Mouse (Mus musculus) embryonic facial prominence, embryonic 12.5 days (tissue): ENCODE results near the gene Olfr846. TPM values are rescaled to one million over a fixed set of nuclear protein-coding genes. Genes with fewer than 3 reads are reported as not detected.

Source experiments
- ATAC-seq: fragments of 200-750 bp; cut with Nextera tagmentation; 2 replicates; pipeline ENCODE4 v1.8.0; 2017; ENCODE audit not compliant: insufficient number of reproducible peaks, insufficient read depth, low FRiP score, low TSS enrichment
- H3K27ac ChIP-seq: fragments of 300-500 bp; sonication (generic); 2 replicates; pipeline ENCODE4 v1.5.1; 2016; ENCODE audit warnings: mild to moderate bottlenecking
- H3K27me3 ChIP-seq: fragments of 300-500 bp; sonication (generic); 2 replicates; pipeline ENCODE4 v1.6.1; 2016; ENCODE audit warnings: mild to moderate bottlenecking, moderate library complexity
- H3K36me3 ChIP-seq: fragments of 300-500 bp; sonication (generic); 2 replicates; pipeline ENCODE4 v1.6.1; 2016; ENCODE audit warnings: mild to moderate bottlenecking
- H3K4me1 ChIP-seq: fragments of 300-500 bp; sonication (generic); 2 replicates; pipeline ENCODE4 v1.6.1; 2016
- H3K4me2 ChIP-seq: fragments of 300-500 bp; sonication (generic); replicated peaks from 2 replicates; pipeline ENCODE4 v1.6.1; 2016; ENCODE audit warnings: mild to moderate bottlenecking, moderate library complexity
- H3K4me3 ChIP-seq: fragments of 300-500 bp; sonication (generic); 2 replicates; pipeline ENCODE4 v1.5.1; 2016; ENCODE audit warnings: mild to moderate bottlenecking
- H3K9ac ChIP-seq: fragments of 300-500 bp; sonication (generic); 2 replicates; pipeline ENCODE4 v1.6.1; 2016; ENCODE audit warnings: mild to moderate bottlenecking, moderate library complexity
- H3K9me3 ChIP-seq: fragments of 300-500 bp; sonication (generic); 2 replicates; pipeline ENCODE4 v1.6.1; 2016; ENCODE audit warnings: mild to moderate bottlenecking, moderate library complexity
- WGBS: fragments of 180-500 bp; shearing (Covaris S2); methylation state at CpG from one replicate; pipeline ENCODE4 v1.1.7; 2016; 5-methylcytosine and 5-hydroxymethylcytosine counted together
- polyA plus RNA-seq: library from polyadenylated mRNA; unstranded; fragments of >200 nt; fragmentation: Nextera tagmentation; extraction: Ambion mirVana; gene quantifications from 2 replicates; pipeline ENCODE4 v1.2.1, GENCODE M21; 2016

Gene Olfr846
- polyA plus RNA-seq: not detected in 2 replicates

DNA sequence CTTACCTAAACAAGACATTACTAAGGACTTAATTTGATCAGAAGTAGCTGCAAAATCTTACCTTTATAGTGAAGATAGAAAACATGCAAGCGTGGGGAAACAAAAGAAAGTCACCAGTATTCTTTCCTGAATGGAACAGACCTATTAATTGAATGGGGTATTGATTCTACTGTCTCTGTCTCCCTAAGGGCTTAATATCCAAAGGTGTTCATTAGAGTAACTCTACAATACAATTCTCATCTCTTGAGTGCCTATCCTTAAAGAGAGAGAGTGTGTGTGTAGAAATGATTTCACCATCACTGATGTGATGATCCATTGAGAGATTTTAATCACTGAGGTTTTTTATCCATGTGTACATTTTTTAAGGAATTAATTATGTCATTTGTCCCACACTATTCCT, at the start of gene Olfr846:
TSS of gene Olfr846 (minus strand) at position 101 of the 400 bp plus-strand sequence.
- ATAC-seq: no peak
- H3K27ac ChIP-seq: no peak within 1 kb of the TSS
- peaks cover 3% of the 10 kb centered on the region for H3K9me3 ChIP-seq
- no peaks in the 10 kb centered on the region for H3K27me3 ChIP-seq
- no peaks in the 10 kb centered on the region for H3K4me1 ChIP-seq
- WGBS: 62% methylated on average over 1 of the region's 1 CpGs
- no peaks in the 10 kb centered on the region for H3K36me3 ChIP-seq
- no peak within 1 kb of the TSS for H3K9ac ChIP-seq
- H3K4me3 ChIP-seq: no peak within 1 kb of the TSS
- H3K4me2 ChIP-seq: no peak within 1 kb of the TSS

GRCm38 (mm10) chr9:19378569-19378968, 14.8 kb upstream of the Olfr846 start, which contains the start of gene Olfr847:
Gene Olfr847, minus strand, starts transcription at chr9:19378669.
- WGBS: 62% methylated on average over 1 of the region's 1 CpGs
- H3K9ac ChIP-seq: no peak within 1 kb of the TSS
- no peak within 1 kb of the TSS for H3K27ac ChIP-seq
- H3K4me3 ChIP-seq: no peak within 1 kb of the TSS
- H3K9me3 ChIP-seq: no peaks in the 10 kb centered on the region
- H3K4me1 ChIP-seq: no peaks in the 10 kb centered on the region
- no peak within 1 kb of the TSS for H3K4me2 ChIP-seq
- H3K27me3 ChIP-seq: no peaks in the 10 kb centered on the region
- no peaks in the 10 kb centered on the region for H3K36me3 ChIP-seq
- ATAC-seq: no peak

DNA sequence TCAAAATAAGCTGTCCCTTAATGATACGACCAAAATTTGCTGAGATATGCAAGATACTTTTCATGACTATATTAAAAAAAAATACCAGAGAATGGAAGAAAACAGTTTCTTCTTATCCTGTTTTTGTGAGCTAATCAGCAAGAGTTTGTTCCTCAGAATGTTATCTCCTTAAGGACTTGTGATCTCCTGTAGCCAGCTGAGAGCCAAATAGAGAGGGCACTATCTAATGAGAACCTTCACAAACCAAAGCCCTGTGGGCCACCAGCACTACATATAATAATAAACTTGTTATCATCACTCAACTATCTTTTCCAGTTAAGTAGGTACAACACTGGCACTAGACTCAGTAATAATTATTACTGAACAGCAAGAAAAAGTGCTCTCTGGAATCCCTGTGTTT, 27.6 kb downstream of the Olfr846 start, which contains the start of gene Olfr845:
TSS of gene Olfr845 (plus strand) at position 301 of the 400 bp plus-strand sequence.
- Histone ChIP-seq H3K9ac (no peak within 1 kb of the TSS), H3K4me2 (no peak within 1 kb of the TSS), H3K9me3 (no peaks in the 10 kb centered on the region), H3K36me3 (no peaks in the 10 kb centered on the region), H3K4me1 (no peaks in the 10 kb centered on the region), H3K27me3 (no peaks in the 10 kb centered on the region), H3K27ac (no peak within 1 kb of the TSS), H3K4me3 (no peak within 1 kb of the TSS)
- WGBS: 75% methylated on average over 1 of the region's 1 CpGs
- no peak for ATAC-seq

GRCm38 (mm10) chr9:19316047-19316446, 47.8 kb downstream of the Olfr846 start, which contains the start of gene Olfr844:
Gene Olfr844, plus strand, starts transcription at chr9:19316347.
- H3K27me3 ChIP-seq: no peaks in the 10 kb centered on the region
- H3K27ac ChIP-seq: no peak within 1 kb of the TSS
- H3K4me1 ChIP-seq: no peaks in the 10 kb centered on the region
- peaks cover 2% of the 10 kb centered on the region; the same call in 1 of the 2 replicates for H3K9me3 ChIP-seq
- H3K4me2 ChIP-seq: no peak within 1 kb of the TSS
- no peak for ATAC-seq
- H3K9ac ChIP-seq: no peak within 1 kb of the TSS
- H3K36me3 ChIP-seq: no peaks in the 10 kb centered on the region
- no peak within 1 kb of the TSS for H3K4me3 ChIP-seq

Other genes starting within 250 kb of the Olfr846 start
- not detected in 2 replicates for gene Olfr836, start 243.6 kb downstream of the Olfr846 start, polyA plus RNA-seq
- gene Olfr837, start 227.7 kb downstream of the Olfr846 start, polyA plus RNA-seq: not detected in 2 replicates
- gene Olfr839-ps1, start 186.7 kb downstream of the Olfr846 start, polyA plus RNA-seq: 0.03 TPM in 1 of 2 replicates, not detected in the other
- not detected in 2 replicates for gene Olfr843, start 112.0 kb downstream of the Olfr846 start, polyA plus RNA-seq
- gene Olfr844, start 47.7 kb downstream of the Olfr846 start, polyA plus RNA-seq: not detected in 2 replicates
- gene Olfr845, start 27.5 kb downstream of the Olfr846 start, polyA plus RNA-seq: not detected in 2 replicates
- not detected in 2 replicates for gene Olfr847, start 14.7 kb upstream of the Olfr846 start, polyA plus RNA-seq
- not detected in 2 replicates for gene Olfr849, start 76.3 kb upstream of the Olfr846 start, polyA plus RNA-seq
- not detected in 2 replicates for gene Olfr850, start 114.2 kb upstream of the Olfr846 start, polyA plus RNA-seq
- gene Olfr851, start 129.3 kb upstream of the Olfr846 start, polyA plus RNA-seq: not detected in 2 replicates
- not detected in 2 replicates for gene Olfr853, start 177.1 kb upstream of the Olfr846 start, polyA plus RNA-seq
- gene Olfr854, start 203.4 kb upstream of the Olfr846 start, polyA plus RNA-seq: not detected in 2 replicates
- gene Olfr855, start 218.6 kb upstream of the Olfr846 start, polyA plus RNA-seq: not detected in 2 replicates